Mouse (Mus musculus): ENCODE results near the gene Iqca. TPM values are rescaled to one million over a fixed set of nuclear protein-coding genes. Genes with fewer than 3 reads are reported as not detected.

The Iqca gene
- polyA plus RNA-seq, 1 experiment, result not detected

- peaks cover 4% of the 10 kb centered on the region; the same call in 1 of the 2 replicates for H3K9me3 ChIP-seq (ENCODE audit: control insufficient read depth, low read length)
- no peak for TF ChIP-seq TAL1 (IDR thresholded peaks at IDR 0.05; ENCODE audit: low read length)
- TF ChIP-seq GATA1 (IDR thresholded peaks at IDR 0.05; ENCODE audit: low read length), result no peak
- no peaks in the 10 kb centered on the region for H3K36me3 ChIP-seq (ENCODE audit: control insufficient read depth)
- H3K27me3 ChIP-seq (ENCODE audit: control insufficient read depth), result no peaks in the 10 kb centered on the region
- H3K4me1 ChIP-seq (ENCODE audit: control insufficient read depth), result no peaks in the 10 kb centered on the region
- no peak overlapping the region for H3K4me3 ChIP-seq (replicated peaks)
These were observed 141.0 kb downstream of the Iqca start for GRCm38 (mm10) chr1:90012168-90012567.

- H3K4me1 ChIP-seq (ENCODE audit: control insufficient read depth), result no peaks in the 10 kb centered on the region
- peaks cover 4% of the 10 kb centered on the region; the same call in 1 of the 2 replicates for H3K9me3 ChIP-seq (ENCODE audit: control insufficient read depth, low read length)
- H3K27me3 ChIP-seq (ENCODE audit: control insufficient read depth), result no peaks in the 10 kb centered on the region
- no peaks in the 10 kb centered on the region for H3K36me3 ChIP-seq (ENCODE audit: control insufficient read depth)
- H3K4me3 ChIP-seq (replicated peaks), result no peak overlapping the region
- TF ChIP-seq TAL1 (IDR thresholded peaks at IDR 0.05; ENCODE audit: low read length), result no peak
- no peak for TF ChIP-seq GATA1 (IDR thresholded peaks at IDR 0.05; ENCODE audit: low read length)
These were observed 143.1 kb downstream of the Iqca start for GRCm38 (mm10) chr1:90010077-90010476.

DNA sequence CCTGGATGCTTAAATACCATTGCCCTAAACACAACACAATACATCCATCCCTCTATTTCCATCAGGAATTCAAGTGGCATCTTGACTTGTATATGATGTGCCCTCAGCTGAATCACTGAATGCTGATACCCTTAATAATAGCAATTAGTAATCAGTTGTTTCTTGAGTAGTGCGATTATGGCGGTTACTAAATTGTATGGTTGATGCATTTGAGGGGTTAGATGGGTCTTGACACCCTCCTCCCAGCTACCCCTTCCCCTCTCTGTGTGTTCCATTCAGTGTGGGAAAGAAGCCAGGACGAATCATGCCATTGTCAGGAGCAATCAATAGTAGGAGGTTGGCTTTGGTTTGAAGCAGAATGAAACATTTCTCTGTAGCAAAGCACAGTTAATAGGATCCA lies 144.0 kb downstream of the Iqca start:
- no peaks in the 10 kb centered on the region for H3K27me3 ChIP-seq (ENCODE audit: control insufficient read depth)
- no peak for TF ChIP-seq TAL1 (IDR thresholded peaks at IDR 0.05; ENCODE audit: low read length)
- no peak for TF ChIP-seq GATA1 (IDR thresholded peaks at IDR 0.05; ENCODE audit: low read length)
- peaks cover 4% of the 10 kb centered on the region; the same call in 1 of the 2 replicates for H3K9me3 ChIP-seq (ENCODE audit: control insufficient read depth, low read length)
- no peaks in the 10 kb centered on the region for H3K4me1 ChIP-seq (ENCODE audit: control insufficient read depth)
- no peaks in the 10 kb centered on the region for H3K36me3 ChIP-seq (ENCODE audit: control insufficient read depth)
- H3K4me3 ChIP-seq (replicated peaks), result no peak overlapping the region

GRCm38 (mm10) chr1:90006666-90007065 lies 146.5 kb downstream of the Iqca start:
- H3K9me3 ChIP-seq (ENCODE audit: control insufficient read depth, low read length), result no peaks in the 10 kb centered on the region
- H3K36me3 ChIP-seq (ENCODE audit: control insufficient read depth), result no peaks in the 10 kb centered on the region
- no peak for TF ChIP-seq TAL1 (IDR thresholded peaks at IDR 0.05; ENCODE audit: low read length)
- no peak for TF ChIP-seq GATA1 (IDR thresholded peaks at IDR 0.05; ENCODE audit: low read length)
- no peak overlapping the region for H3K4me3 ChIP-seq (replicated peaks)
- no peaks in the 10 kb centered on the region for H3K4me1 ChIP-seq (ENCODE audit: control insufficient read depth)
- no peaks in the 10 kb centered on the region for H3K27me3 ChIP-seq (ENCODE audit: control insufficient read depth)

DNA sequence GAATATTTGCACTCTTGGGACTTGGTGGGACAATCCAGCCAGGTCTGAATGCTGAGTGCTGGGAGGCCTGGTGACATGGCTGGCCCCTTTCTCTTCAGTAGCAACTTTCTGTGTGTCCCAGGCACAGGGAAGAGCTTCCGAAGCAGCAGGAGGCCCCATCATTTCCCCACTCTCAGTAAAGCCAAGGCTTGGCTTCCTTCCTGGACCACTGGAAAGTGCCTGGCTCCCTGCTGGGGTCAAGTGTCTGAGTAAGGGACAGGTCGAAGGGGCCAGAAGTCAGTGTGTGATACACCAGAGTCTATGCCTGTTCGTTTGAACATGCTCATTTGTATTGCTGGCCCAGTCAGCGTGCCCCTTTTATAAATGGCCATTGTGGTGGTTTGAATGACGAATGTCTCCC lies 152.2 kb downstream of the Iqca start:
- no peak overlapping the region for H3K4me3 ChIP-seq (replicated peaks)
- H3K9me3 ChIP-seq (ENCODE audit: control insufficient read depth, low read length), result no peaks in the 10 kb centered on the region
- no peaks in the 10 kb centered on the region for H3K27me3 ChIP-seq (ENCODE audit: control insufficient read depth)
- no peaks in the 10 kb centered on the region for H3K36me3 ChIP-seq (ENCODE audit: control insufficient read depth)
- H3K4me1 ChIP-seq (ENCODE audit: control insufficient read depth), result no peaks in the 10 kb centered on the region
- no peak for TF ChIP-seq TAL1 (IDR thresholded peaks at IDR 0.05; ENCODE audit: low read length)
- no peak for TF ChIP-seq GATA1 (IDR thresholded peaks at IDR 0.05; ENCODE audit: low read length)

- Histone ChIP-seq H3K4me1 (ENCODE audit: control insufficient read depth) (no peaks in the 10 kb centered on the region), H3K27me3 (ENCODE audit: control insufficient read depth) (no peaks in the 10 kb centered on the region), H3K4me3 (replicated peaks) (no peak overlapping the region), H3K9me3 (ENCODE audit: control insufficient read depth, low read length) (no peaks in the 10 kb centered on the region), H3K36me3 (ENCODE audit: control insufficient read depth) (no peaks in the 10 kb centered on the region)
- TF ChIP-seq GATA1 (IDR thresholded peaks at IDR 0.05; ENCODE audit: low read length) (no peak), TAL1 (IDR thresholded peaks at IDR 0.05; ENCODE audit: low read length) (no peak)
These were observed 153.3 kb downstream of the Iqca start for GRCm38 (mm10) chr1:89999858-90000257.

DNA sequence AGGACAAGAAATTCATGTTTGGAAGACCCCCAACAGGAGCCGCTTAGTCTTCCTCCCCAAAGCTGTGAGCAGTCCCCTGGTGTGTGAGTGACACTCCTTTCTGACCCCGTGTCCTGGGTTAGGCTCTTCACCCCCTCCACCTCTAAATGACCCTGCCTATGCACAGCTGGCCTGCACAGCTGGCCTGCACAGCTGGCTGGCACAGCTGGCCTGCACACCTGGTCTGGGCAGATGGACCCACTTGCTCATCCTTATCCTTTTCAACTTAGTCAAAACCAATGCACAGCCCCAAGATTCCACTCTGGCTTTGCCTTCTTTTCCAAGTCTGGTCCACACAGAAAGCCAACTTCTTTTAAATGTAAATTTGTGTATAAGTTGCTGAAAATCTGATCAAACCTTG lies 154.5 kb downstream of the Iqca start:
- Histone ChIP-seq H3K4me1 (ENCODE audit: control insufficient read depth) (no peaks in the 10 kb centered on the region), H3K27me3 (ENCODE audit: control insufficient read depth) (peaks cover 3% of the 10 kb centered on the region), H3K9me3 (ENCODE audit: control insufficient read depth, low read length) (no peaks in the 10 kb centered on the region), H3K36me3 (ENCODE audit: control insufficient read depth) (no peaks in the 10 kb centered on the region), H3K4me3 (replicated peaks) (no peak overlapping the region)
- no peak for TF ChIP-seq GATA1 (IDR thresholded peaks at IDR 0.05; ENCODE audit: low read length)
- TF ChIP-seq TAL1 (IDR thresholded peaks at IDR 0.05; ENCODE audit: low read length), result no peak

- Histone ChIP-seq H3K9me3 (ENCODE audit: control insufficient read depth, low read length) (no peaks in the 10 kb centered on the region), H3K36me3 (ENCODE audit: control insufficient read depth) (no peaks in the 10 kb centered on the region), H3K4me3 (replicated peaks) (no peak overlapping the region), H3K4me1 (ENCODE audit: control insufficient read depth) (no peaks in the 10 kb centered on the region), H3K27me3 (ENCODE audit: control insufficient read depth) (peaks cover 6% of the 10 kb centered on the region)
- TF ChIP-seq TAL1 (IDR thresholded peaks at IDR 0.05; ENCODE audit: low read length) (no peak), GATA1 (IDR thresholded peaks at IDR 0.05; ENCODE audit: low read length) (no peak)
These were observed 155.1 kb downstream of the Iqca start for GRCm38 (mm10) chr1:89998076-89998475.

- TF ChIP-seq TAL1 (IDR thresholded peaks at IDR 0.05; ENCODE audit: low read length), result no peak
- TF ChIP-seq GATA1 (IDR thresholded peaks at IDR 0.05; ENCODE audit: low read length), result no peak
- no peaks in the 10 kb centered on the region for H3K36me3 ChIP-seq (ENCODE audit: control insufficient read depth)
- peaks cover 22% of the 10 kb centered on the region for H3K27me3 ChIP-seq (ENCODE audit: control insufficient read depth)
- no peaks in the 10 kb centered on the region for H3K9me3 ChIP-seq (ENCODE audit: control insufficient read depth, low read length)
- H3K4me1 ChIP-seq (ENCODE audit: control insufficient read depth), result no peaks in the 10 kb centered on the region
- no peak overlapping the region for H3K4me3 ChIP-seq (replicated peaks)
These were observed 160.9 kb downstream of the Iqca start for GRCm38 (mm10) chr1:89992256-89992655.

Other genes with a start within 250 kb of the Iqca start
- not detected in 2 replicates for gene Gbx2, start 222.2 kb downstream of the Iqca start, polyA plus RNA-seq (2012)
- gene Asb18, start 138.7 kb downstream of the Iqca start, polyA plus RNA-seq (2012), result not detected in 2 replicates
- gene Ackr3, start 50.6 kb upstream of the Iqca start, polyA plus RNA-seq (2012), result not detected in 2 replicates

All from erythroblast, embryonic 14.5 days (primary cell).